In the genomic region with DNA sequence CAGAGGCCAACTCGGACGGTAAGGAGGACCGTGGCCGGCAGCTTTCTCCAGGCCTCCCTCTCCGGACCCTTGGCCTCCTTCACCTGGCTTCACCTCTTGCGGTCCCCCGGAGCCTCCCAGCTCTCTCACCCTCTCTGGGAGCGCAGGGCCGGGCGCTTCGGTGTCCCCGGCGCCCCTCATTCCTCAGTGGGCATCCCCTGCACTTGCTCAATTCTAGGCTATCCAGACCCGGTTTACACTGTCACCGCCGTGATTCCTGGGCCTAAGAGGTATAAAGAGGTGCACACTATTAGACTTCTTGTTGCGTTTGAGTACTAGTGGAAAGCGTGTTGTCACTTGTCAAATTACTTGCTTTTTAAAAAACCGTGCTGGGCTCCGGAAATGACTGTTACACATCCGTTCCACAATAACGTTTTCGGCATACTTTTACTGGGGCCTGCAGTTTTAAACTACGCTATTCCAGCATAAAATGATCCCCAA, we compare ENCODE assay signal across 8 mouse cellular contexts. TPM values are rescaled to one million over a fixed set of nuclear protein-coding genes. Genes with fewer than 3 reads are reported as not detected.
DNase-seq lines count a peak whose midpoint lies in the region; ATAC-seq and TF ChIP-seq lines count a peak whose summit lies in the region.

No protein-coding gene starts in this region.

- no peaks in the 10 kb centered on the region for H3K27me3 ChIP-seq in lung, postnatal 0 days (replicated peaks; ENCODE audit: insufficient read depth, low read length)
- no peaks in the 10 kb centered on the region for H3K27me3 ChIP-seq in embryonic facial prominence, embryonic 13.5 days
- no peaks in the 10 kb centered on the region for H3K27me3 ChIP-seq in limb, embryonic 10.5 days (ENCODE audit: low read depth, poor library complexity, severe bottlenecking)
- H3K27me3 ChIP-seq in neural tube, embryonic 12.5 days (replicated peaks): no peaks in the 10 kb centered on the region

- H3K4me3 ChIP-seq in lung, postnatal 0 days (ENCODE audit: low read depth, low read length): peak overlapping the region; percentile 95
- peak overlapping the region; percentile 96 for H3K4me3 ChIP-seq in embryonic facial prominence, embryonic 13.5 days
- H3K4me3 ChIP-seq in limb, embryonic 10.5 days: peak overlapping the region; percentile 70
- H3K4me3 ChIP-seq in neural tube, embryonic 12.5 days: peak overlapping the region; percentile 82

- peak; percentile 6 for DNase-seq in lung, postnatal 0 days (ENCODE audit: low spot score)
- DNase-seq in lung, postnatal 4 days: no peak
- no peak for DNase-seq in limb, embryonic 10.5 days (ENCODE audit: low spot score)
- DNase-seq in ovary, postnatal 14 days (ENCODE audit: low spot score): no peak
- no peak for DNase-seq in yolk sac, embryonic 10.5 days (ENCODE audit: low spot score)
- DNase-seq in kidney, postnatal 10 days: no peak

- peak; percentile 31; the same call in 1 of the 2 replicates for ATAC-seq in lung, postnatal 0 days
- ATAC-seq in embryonic facial prominence, embryonic 13.5 days (ENCODE audit: insufficient number of reproducible peaks, insufficient read depth, low FRiP score, low TSS enrichment, low read depth): peak; percentile 21; the same call in 1 of the 2 replicates
- ATAC-seq in neural tube, embryonic 12.5 days (ENCODE audit: low FRiP score, low read depth): peak; percentile 70

- H3K4me1 ChIP-seq in lung, postnatal 0 days (ENCODE audit: insufficient read depth, low read depth, low read length): no peaks in the 10 kb centered on the region; the same call in 1 of the 2 replicates
- peaks cover 9% of the 10 kb centered on the region for H3K4me1 ChIP-seq in embryonic facial prominence, embryonic 13.5 days
- H3K4me1 ChIP-seq in limb, embryonic 10.5 days: peaks cover 14% of the 10 kb centered on the region
- H3K4me1 ChIP-seq in neural tube, embryonic 12.5 days: peaks cover 11% of the 10 kb centered on the region

- peak overlapping the region; percentile 84 for H3K27ac ChIP-seq in lung, postnatal 0 days (ENCODE audit: low read length)
- H3K27ac ChIP-seq in embryonic facial prominence, embryonic 13.5 days: peak overlapping the region; percentile 86
- peak overlapping the region; percentile 94 for H3K27ac ChIP-seq in limb, embryonic 10.5 days
- peak overlapping the region; percentile 46; the same call in 1 of the 2 replicates for H3K27ac ChIP-seq in neural tube, embryonic 12.5 days

- WGBS in lung, postnatal 0 days: under 1% methylated on average over 24 of the region's 24 CpGs
- under 1% methylated on average over 24 of the region's 24 CpGs for WGBS in embryonic facial prominence, embryonic 13.5 days
- WGBS in limb, embryonic 10.5 days: 2% methylated on average over 24 of the region's 24 CpGs
- WGBS in neural tube, embryonic 12.5 days: 2% methylated on average over 24 of the region's 24 CpGs

- no peaks in the 10 kb centered on the region for H3K9me3 ChIP-seq in lung, postnatal 0 days (ENCODE audit: low read length)
- no peaks in the 10 kb centered on the region for H3K9me3 ChIP-seq in embryonic facial prominence, embryonic 13.5 days
- H3K9me3 ChIP-seq in limb, embryonic 10.5 days (replicated peaks): no peaks in the 10 kb centered on the region
- no peaks in the 10 kb centered on the region for H3K9me3 ChIP-seq in neural tube, embryonic 12.5 days

- no peak for TF ChIP-seq CTCF in lung, postnatal 0 days (IDR thresholded peaks at IDR 0.05)

- TF ChIP-seq EP300 in lung, postnatal 0 days (IDR thresholded peaks at IDR 0.05): no peak

- no peaks in the 10 kb centered on the region for H3K36me3 ChIP-seq in lung, postnatal 0 days (ENCODE audit: insufficient read depth, low read length)
- peaks cover 6% of the 10 kb centered on the region; the same call in 1 of the 2 replicates for H3K36me3 ChIP-seq in embryonic facial prominence, embryonic 13.5 days
- H3K36me3 ChIP-seq in limb, embryonic 10.5 days: peaks cover 18% of the 10 kb centered on the region
- H3K36me3 ChIP-seq in neural tube, embryonic 12.5 days: peaks cover 2% of the 10 kb centered on the region; the same call in 1 of the 2 replicates

- peak overlapping the region; percentile 69 for H3K4me2 ChIP-seq in lung, postnatal 0 days (replicated peaks; ENCODE audit: low read depth, low read length)
- peak overlapping the region; percentile 71 for H3K4me2 ChIP-seq in embryonic facial prominence, embryonic 13.5 days
- peak overlapping the region; percentile 86 for H3K4me2 ChIP-seq in neural tube, embryonic 12.5 days (replicated peaks)

- H3K9ac ChIP-seq in lung, postnatal 0 days (replicated peaks; ENCODE audit: low read depth): peak overlapping the region; percentile 87
- peak overlapping the region; percentile 99 for H3K9ac ChIP-seq in embryonic facial prominence, embryonic 13.5 days
- H3K9ac ChIP-seq in neural tube, embryonic 12.5 days: peak overlapping the region; percentile 94

RNA-seq across cellular contexts. Expression of a gene that starts 0.6 kb away (rescaled TPM):
- polyA plus RNA-seq in lung, postnatal 0 days (2015; fragmentation: Nextera tagmentation; extraction: Ambion mirVana): 48.7 and 58.5 TPM in 2 replicates
- polyA plus RNA-seq in embryonic facial prominence, embryonic 13.5 days (2015; fragmentation: Nextera tagmentation; extraction: Ambion mirVana): 112 and 128 TPM in 2 replicates
- polyA plus RNA-seq in limb, embryonic 10.5 days (2016; fragmentation: Nextera tagmentation; extraction: Ambion mirVana): 152 and 165 TPM in 2 replicates
- 131 and 143 TPM in 2 replicates for polyA plus RNA-seq in neural tube, embryonic 12.5 days (2016; fragmentation: Nextera tagmentation; extraction: Ambion mirVana)
